Mouse (Mus musculus): ENCODE results near the gene Gm6588.

Gm6588 gene

DNA sequence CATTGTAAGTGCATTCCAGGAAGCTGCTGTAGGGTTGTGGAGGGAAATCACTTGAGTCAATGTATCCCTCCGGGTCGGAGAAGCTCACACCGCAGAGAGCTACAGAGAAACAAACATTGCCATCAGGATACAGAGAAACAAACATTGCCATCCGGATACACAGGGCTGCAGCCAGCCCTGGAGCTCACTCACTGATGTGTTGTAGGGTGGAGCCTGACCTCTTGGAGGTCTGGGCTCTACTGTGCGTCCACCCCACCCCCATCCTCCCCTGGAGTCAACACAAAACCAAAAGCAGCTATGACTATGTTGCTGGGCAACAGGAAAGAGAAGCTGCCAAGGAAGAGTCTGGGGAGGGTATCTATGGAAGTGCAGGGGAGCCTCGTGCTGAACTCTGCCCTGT is 24.2 kb downstream of the Gm6588 start:
- DNase-seq = no peak

DNA sequence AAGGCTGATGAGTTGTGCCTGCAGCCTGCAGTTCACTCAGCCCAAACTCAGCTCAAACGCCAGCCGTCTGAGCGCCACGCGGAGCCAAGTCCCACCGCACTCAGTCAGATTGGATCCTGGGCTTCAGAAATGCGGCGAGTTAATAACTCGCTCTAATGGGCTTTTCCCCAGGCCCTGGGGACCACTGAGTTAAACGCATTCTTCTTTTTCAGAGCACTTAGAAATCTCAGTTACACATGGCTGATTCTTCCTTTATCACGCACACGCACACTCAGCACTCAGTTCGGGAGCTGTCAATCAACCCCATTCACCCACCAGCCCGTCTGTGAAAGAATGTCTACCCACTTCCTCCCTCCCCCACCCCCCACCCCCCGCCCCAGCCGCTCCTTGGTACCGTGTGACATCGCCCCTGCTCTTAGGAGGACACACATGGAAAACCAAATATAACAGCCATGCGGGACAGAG is 32.8 kb downstream of the Gm6588 start:
- DNase-seq = no peak

DNA sequence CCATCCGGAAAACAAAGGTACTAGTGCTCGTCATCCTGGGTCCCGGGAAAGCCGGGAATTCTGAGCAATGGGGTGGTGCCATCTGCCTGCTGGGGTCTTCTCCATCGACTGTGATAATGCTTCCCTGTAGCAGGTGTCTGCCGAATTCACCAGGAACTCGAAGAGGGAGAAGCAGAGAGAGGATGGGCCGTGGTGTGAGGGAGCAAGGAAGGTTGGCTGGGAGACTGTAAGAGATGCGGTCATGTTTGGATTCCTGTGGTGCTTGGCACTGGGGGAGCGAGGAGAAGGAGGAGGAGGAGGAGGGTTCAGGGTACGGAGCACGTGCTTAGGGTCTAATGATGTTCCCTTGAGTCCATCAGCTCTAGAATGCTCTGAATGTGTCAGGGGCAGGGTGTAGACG is 33.3 kb downstream of the Gm6588 start:
- DNase-seq = no peak

DNA sequence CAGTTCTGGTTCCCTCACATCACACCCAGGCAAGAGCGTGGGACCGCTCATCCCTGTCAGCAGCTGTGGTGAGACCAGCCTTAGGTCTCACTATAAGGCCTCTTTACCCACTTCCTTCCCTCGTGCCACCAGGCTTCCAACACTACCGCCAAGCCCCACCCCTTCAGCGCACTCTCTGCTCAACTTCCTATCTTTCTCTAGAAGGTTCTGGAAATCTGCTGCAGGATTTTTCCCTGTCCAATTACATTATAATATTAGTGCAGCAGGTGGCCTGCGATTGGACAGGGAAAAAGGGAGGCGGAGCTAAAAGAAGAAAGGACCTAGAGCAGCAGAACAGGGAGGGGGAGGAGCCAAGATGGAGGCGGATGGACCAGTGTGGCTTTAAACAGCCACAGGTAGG is 33.8 kb downstream of the Gm6588 start:
- no peak for DNase-seq

DNA sequence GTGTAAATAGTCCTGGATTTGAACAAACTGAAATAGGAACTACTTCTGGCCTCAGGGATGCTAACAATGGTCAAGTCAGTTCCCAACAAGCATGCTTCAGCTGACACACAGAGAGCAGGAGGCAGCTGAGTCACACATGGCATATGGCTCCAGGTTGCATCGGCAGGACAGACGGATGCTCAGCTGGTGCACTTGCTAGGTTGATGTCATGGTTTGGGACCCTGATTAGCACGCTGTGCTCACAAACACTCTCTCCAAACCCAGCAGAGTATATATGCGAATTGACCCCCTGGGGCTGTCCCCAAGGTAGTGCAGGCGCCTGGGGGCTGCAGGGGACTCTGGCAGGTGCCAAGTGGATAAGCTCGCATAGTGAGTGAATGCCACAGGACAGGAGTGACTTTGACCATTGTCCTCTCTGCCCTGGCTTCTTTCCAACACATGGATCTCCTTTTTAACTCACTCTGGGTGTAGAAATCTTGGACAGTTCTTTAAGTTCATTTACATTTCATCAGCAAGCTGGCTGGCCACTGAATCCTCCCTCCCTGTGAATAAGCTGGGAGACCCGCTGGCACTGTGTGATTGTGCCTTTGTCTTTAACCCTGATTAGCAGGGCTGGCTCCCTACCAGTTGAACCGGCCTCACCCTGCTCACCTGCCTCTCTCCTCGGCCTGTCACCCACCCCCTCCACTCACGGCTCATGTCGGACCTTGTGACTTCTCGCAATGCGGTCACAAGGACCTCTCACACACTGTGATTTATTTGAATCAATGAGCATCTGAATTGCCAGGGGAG is 35.9 kb downstream of the Gm6588 start:
- peak; percentile 56 for DNase-seq

DNA sequence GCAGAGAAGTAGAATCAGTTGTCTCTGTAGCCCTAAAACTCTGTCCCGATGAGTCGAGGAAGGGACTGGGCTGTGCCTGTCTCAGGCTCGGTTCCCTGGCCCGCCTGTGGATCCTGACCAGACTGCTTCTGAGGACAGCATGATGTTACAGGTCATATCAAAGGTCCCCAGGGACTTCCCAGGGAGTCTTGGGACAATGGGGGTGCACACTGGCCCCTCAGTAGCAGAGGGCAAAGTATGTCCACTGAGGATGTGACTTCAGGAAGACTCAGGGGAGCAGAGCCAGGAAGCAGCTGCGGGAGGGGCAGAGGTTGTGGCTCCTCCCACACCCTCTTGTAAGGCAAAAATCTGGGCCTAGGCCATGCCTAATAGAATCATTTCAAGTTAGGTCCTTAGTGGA is 37.2 kb downstream of the Gm6588 start:
- no peak for DNase-seq

DNA sequence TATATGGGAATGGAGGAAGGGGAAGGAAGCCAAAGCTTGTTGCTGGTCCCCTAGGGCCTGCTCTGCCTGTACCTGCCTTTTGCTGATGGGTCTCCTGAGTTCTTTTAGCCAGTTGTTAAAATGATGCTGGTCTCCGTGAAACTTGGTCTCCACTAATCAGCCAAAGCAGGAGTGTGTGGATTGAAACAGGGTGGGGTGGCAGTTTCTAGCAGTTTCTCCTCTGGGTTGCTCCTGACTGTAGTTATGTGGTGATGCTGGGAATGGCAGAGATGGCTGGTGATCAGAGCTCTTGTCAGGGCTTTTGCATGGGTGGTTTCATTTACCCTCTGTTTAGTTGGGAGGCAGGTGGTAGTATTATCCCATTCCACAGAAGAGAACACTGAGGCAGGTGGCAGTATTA is 38.3 kb downstream of the Gm6588 start:
- no peak for DNase-seq

DNA sequence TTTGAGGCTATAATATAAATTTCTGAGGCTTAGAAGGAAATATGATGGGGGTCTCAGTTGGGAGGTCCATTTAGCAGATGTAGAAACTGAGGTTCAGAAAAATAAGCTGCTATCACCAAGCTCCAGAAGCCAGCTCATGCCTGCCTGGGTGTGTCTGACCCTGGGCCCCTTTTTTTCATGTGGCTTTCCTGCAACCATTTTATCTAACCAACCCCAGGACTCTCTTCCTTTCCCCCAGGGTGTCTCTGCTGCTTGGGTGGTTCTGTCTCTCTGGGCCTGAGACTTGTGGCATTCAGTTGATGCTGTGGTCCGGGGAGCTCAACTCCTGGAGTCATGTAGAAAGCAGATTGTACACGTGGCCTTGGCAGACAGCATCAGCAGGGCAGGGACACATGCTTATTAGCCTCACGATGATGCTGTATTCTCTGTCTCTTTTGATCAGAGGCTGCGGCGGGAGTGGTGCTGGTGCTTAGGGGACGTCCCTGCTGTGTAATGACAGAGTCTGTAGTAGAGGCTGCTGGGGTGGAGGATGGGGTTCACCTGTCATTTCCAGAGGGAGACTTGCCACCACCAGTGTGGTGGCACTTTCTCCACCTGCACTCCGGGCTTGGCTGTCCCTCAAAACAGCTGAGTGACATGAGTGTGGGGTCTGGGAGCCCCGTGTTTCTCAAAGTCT is 39.0 kb downstream of the Gm6588 start:
- no peak for DNase-seq

DNA sequence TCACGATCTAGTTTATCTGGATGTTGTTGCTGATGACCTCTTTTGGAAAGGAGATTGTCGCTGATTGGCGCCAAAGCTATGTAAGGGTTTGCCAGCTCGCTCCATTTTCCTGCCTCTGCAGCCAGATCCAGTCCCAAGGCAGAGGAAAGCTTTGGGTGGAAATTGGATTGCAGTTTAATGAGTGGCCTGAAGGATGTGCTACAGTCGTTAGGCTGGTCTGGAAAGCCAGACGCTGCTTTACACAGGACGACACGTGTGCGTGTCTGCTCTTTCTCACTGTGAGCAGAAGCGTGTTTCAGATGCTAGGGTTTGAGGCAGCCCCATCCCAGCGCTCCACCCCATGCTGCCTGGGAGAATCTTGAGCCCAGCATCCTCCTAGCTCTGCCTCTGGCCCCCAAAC is 42.3 kb downstream of the Gm6588 start:
- no peak for DNase-seq

DNA sequence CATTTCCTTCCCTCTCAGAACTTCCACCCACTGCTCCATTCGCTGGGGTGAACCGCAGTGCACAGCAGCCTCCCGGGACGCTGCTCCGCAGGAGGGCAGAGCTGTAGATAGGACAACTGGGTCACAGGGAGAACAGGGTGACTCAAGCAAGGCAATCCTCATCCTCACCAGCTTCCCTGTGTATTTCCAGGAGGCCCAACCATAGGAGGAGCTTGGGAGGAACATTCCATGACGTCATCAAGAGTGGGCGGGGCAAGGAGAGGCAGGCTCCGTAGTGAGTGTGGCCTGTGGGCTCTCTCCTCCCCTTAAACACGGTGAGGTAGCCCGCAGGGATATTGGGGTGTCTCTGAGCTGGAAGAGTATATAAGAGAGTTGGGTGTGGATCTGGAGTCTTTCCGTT is 44.3 kb downstream of the Gm6588 start:
- DNase-seq = no peak

DNA sequence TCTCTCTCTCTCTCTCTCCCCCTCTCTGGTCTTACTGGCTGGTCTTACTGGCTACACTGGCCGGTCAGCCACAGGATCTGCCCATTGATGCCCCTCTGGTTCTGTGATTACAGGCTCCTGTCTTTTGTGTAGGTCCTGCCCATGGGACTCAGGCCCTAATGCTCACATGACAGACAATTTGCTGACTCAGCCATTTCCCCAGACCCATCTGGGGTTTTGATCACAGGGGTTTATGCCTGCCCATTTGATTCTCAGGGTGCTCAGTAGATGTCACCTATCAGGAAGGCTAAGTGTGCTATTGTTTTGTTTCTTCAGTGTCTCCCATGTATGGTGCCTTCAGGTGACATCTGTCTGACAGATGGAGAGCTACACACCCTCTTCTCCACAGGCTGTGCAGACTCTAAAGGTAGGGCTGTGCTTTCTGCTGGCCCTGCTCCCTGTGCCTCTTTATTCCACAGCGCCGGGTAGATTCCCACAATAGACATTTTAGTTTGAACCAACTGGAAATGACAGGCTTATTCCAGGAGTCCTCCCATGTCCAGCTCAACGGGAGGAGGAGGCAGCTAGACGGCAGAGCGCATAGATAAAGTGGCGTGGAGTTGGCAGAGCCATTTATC is 47.6 kb downstream of the Gm6588 start:
- no peak for DNase-seq

DNA sequence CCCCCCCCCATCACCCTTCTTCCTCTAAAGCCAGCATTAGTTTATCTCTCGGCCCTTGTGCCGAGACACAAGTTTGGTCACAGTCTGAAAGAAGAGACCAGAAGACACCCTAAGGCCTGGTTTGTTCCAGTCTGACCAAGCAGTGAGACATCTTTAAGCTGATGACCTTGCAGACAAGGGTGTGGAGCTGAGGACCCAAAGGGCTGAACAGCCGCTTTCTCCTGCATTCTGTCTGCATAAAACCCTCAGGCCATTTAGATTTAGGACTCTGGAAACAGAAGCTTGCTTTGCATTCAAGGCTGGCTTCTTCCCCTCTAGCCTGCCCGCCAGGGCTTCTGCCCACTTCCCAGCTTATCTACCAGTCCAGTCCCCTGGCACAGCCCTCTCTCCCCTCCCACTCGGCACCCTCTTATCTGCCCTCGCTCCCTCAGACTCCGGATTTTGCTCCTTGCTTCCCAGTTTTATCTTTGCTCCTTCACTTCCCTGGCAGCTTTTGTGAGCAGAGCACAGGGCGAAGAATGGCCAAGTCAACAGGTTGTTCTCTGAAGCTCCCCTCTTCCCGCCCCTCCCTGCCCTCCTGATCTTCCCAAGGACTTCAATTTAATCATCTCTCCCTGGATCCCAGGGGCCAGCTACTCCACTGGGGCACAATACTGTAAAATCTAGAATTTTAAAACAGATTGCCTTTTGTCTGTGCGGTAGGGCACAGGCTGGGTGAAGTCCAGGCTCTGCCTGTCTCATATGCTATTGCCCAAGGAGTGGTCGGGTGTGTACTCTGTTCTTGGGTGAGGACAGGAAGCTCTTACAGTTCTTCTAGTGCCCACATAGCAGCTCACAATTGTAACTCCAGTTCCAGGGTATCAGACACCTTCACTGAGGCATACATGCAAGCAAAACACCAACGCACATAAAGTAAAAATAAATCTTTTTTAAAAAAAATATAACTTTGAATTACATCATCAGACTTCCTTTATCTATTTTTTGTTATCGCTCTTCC is 50.0 kb downstream of the Gm6588 start:
- no peak for DNase-seq

DNA sequence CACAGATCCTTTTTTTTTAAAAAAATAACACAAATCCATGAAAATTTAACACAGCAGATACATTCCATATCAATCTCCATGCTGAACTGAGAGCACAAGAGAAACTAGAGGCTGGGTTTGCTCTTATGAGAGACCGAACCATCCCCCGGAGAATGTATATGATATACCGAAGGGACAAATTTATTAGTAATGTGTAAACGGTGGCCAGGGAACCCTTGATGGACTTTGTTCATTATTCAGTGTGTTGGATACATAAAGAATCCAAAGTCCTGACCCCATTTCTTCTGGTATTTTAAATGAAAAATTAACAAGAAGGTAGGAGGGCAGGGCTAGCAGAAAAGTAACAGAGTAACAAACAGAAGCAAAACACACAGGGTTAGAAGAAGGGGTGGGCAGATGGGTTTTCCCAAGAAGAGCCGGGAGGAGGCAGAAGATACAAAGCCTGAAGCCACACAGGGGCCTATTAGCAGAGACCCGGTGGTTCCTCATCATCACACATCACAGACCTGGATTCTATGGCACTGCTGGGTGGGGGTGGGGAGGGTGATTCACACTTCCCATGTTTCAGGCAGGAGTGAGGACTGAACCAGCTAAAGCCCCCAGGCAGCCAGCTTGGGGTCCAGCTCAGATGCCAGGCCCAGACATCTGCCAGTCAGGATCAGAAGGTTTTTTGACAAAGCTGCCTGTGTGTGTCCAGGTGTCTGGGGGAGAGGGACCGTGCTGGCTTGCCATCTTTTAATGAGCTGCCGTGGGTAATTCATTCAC is 50.9 kb downstream of the Gm6588 start:
- DNase-seq = no peak

All from layer of hippocampus, adult 9-11 months (tissue).